Mouse (Mus musculus): ENCODE data around the gene Olfr311.
A peak's percentile ranks its signal among the peaks of the same experiment; 100 is the strongest.
"Not testable (repeated sequence)": the region's sequence is repeated elsewhere in the genome, so short reads cannot be mapped to it uniquely, and the experiment has no call there.

Gene Olfr311

DNA sequence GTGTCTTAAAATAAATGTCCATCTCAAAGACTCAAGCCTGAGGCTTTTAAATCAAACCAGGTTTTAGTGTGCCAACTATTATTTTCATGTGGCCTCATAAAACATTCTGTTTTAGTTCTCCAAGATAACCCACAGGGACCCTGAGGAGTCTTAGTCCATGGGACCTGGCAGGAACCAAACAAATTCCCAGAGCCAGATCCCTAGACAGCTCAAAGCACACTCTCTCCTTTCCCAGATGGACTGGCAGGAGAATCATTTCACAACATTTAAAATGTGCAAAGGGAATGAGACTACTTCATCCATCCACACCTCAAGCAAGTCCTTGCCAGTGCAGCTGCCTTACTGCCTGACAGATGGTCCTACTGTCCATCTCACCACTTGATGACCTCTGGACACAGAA lies at the start of gene Olfr311:
Gene Olfr311, plus strand, starts transcription at position 301 of the 400 bp plus-strand sequence.
- not testable (repeated sequence) for DNase-seq

DNA sequence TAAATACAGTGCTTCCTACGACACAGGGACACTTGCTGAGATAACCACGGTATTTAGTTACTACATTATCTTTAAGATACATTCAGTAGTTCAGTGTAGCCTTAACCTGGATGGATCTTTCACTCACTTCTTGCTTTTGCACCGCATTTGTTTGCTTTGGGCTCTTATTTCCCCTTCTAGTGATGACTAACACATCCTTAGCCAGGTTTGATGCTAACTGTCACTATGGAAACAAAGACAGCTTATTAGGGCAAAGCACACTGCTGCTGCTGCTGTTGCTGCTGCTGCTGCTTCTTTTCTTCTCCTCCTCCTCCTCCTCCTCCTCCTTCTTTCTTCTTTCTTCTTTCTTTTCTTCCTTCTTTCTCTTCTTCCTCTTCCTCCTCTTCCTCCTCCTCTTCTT lies 49.5 kb upstream of the Olfr311 start:
- no peak for DNase-seq

DNA sequence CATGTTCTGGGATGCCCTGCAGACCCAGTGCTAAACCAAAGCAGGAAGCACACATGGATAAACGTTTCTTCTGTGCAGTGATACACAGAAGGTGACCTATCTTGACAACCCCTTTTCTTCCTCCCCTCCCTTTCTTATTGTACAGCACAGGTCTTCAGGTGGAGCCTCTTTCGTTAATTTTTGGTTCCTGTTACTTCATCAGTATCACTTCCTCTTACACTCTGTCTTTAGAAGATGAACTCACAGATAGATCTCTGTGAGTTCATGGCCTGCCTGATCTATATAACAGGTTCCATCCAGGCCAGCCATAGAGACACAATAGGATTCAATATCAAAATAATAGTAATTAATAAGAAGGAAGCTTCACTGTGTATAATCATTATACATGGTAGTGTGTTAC lies 49.0 kb upstream of the Olfr311 start:
- no peak for DNase-seq

DNA sequence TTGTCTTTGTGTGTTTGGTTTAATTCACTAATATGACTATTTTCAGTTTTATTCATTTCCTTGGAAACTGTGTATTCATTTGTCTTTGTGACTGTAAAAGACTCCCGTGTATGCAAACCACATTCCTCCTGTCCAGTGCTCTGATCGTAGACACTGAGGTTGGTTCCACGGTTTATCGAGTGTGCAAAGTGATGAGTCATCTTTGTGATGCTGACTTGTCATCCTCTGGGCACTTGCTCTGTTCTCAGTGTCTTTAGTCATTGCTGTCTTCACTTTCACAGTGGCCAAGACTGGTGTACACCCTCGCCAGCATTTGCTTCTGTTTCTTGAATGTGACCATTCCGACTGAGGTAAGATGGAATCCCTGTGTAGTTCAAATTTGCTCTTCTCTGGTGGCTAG lies 48.4 kb upstream of the Olfr311 start:
- DNase-seq: no peak

DNA sequence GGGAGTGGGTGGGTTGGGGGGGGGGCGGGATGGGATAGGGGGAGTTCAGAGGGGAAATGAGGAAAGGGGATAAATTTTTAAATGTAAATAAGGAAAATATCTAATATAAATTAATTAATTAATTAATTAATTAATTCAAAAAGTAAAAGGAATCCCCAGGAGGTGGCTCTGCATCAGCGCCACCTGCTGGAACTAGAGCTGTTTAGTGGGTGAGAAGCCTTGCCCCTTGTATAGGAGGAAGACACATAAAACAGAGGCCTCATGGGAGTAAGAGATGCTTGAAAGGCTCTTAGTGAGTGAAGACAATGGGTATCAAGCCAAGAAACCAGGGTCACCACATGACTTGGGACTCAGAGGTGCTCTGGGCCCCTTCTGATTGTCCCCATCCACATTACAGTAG lies 43.2 kb upstream of the Olfr311 start:
- DNase-seq: no peak

DNA sequence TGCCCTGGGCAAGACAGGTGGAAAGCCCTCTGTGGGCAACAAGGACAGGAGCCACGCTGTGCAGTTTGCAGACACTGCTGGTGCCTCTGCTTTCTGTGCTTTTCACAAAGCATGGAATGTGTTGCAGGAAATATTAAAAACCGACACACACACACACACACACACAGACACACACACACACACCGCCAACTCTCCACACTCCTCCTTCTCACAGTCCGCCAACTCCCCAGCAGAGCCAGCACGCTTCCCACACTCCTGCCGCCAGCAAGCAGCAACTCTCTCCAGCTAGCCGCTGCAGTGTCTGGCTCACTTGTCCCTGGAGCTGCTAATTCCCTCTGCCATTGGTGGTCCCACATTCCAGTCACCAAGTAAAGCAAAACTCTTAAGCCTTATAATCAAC lies 42.2 kb upstream of the Olfr311 start:
- no peak for DNase-seq

DNA sequence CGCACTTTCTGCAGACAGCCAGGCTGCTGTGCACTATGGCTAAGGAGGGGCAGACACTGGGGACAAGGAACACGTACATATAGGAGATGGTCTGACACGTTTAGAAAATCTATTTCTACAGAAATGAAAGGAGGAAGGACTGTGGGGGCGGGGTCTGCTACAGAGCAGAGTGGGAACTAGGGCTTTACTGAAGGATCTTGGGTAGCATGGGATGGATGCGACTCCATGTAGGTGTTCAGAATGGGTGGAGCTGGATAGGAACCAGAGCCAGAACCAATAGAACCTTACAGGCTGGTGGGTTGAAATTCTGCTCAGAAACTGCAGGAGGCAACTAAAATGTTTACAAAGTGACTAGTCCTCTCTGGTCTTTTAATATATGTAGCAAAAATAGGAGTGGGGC lies 39.3 kb upstream of the Olfr311 start:
- no peak for DNase-seq

DNA sequence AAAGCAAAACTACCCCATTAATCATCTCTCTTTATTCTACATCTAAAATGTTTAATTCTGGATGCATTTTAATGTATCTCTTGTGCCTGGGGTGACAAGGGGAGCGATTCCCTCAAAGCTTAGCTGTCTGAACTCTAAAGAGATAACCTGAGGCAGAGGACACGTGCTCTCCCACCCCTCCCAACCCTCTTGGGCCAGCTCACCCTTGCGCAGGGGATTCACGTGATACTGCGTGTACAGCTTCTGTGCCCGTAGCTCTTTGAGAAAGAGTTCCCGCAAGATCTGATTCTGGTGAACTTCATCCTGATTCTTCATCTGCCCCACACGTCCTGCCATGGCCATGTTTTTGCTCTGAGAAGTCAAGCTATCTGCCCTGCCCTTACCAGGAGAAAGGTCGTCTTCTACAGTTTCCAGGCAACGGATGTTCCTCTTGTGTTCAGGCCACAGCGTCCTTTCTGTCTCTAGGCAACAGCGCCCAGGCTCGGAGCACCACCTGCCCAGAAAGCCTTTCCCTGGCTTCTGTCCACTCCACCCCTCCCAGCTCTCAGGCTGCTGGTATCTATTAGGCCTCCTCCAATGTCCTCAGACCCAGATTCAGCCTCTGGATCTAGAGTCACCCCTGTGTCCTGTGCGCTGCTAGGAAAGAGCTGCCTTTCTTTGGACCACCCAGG lies 37.4 kb upstream of the Olfr311 start, which contains the start of gene Fam183b:
Gene Fam183b, minus strand, starts transcription at position 403 of the 671 bp plus-strand sequence.
- no peak for DNase-seq

DNA sequence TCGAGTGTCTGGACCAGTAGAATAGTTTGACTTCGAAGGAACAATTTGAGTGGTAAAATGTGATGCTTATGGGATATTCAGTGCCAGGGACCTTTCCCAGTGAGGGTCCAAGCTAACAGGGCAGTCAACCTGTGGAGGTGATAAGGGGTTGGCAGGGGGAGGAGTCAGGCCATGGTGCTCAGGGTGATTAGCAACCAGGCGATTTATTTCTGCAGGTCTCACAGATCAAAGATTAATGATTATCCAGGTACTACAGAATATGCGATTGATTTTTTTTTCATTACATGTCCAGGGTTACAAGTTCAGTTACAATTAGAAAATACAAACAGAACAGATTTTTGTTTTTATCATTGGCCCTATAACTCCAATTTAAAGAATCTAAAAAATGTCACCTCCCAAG lies 35.2 kb upstream of the Olfr311 start:
- DNase-seq: no peak

DNA sequence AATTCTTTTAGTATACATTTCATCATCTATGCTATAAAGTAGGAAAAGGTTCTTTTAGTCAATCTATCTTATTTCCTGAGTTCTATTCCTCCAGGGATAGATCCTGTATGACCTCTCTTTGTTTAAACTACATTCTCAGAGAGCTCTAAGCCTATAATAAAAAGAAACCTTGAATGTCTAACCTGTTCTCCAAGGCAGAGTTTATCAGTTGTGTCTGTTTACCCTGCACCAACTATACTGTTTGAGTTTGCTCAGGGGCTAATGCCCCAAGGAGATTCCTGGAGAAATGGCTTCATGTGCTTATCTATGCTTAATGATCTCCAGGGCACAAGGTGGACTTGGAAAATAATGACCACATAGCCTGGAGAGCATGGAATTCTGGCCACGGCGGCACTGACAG lies 34.7 kb upstream of the Olfr311 start:
- no peak for DNase-seq

DNA sequence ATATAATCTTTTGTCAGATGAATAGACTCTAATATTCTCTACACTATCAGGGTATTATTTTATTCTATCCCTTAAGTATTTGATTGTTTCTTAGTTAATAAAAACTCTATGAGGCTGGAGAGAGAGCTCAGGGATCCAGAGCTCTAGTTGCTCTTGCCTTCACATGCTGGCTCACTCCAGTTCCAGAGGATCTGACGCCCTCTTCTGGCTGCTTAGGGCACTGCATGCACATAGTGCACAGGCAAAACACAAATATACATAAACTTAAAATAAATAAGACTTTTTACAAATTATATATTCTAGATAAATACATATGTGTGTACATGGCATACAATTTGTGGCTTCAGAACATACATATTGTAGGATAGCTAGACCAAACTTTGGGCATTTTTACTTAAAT lies 27.1 kb upstream of the Olfr311 start:
- DNase-seq: peak in 1 of 2 experiments; percentile 11

DNA sequence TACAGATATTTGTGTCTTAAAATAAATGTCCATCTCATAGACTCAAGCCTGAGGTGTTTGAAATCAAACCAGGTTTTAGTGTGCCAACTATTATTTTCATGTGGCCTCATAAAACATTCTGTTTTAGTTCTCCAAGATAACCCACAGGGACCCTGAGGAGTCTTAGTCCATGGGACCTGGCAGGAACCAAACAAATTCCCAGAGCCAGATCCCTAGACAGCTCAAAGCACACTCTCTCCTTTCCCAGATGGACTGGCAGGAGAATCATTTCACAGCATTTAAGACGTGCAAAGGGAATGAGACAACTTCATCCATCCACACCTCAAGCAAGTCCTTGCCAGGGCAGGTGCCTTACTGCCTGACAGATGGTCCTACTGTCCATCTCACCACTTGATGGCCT lies 24.4 kb upstream of the Olfr311 start, which contains the start of gene Olfr313:
Gene Olfr313, plus strand, starts transcription at position 301 of the 400 bp plus-strand sequence.
- DNase-seq: not testable (repeated sequence)

DNA sequence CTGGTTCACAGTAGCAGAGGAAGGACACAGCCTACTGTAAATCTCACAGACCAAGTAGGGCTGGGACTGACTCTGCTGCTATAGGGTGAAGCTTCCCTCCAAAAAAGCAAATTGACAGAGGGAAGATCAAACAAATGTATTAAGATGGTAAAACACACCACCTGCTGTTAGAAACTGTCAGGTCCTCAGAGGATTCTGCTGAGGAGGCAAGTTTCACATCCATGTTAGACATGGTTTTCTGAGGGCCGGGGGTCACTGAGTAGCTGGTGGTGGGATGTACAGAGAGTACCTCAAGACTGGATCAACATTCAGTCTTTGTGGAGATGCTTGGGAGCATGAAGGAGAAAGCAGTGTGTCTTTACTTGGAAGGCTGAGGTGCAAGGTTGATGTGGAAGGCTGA lies 23.4 kb upstream of the Olfr311 start:
- DNase-seq: no peak

DNA sequence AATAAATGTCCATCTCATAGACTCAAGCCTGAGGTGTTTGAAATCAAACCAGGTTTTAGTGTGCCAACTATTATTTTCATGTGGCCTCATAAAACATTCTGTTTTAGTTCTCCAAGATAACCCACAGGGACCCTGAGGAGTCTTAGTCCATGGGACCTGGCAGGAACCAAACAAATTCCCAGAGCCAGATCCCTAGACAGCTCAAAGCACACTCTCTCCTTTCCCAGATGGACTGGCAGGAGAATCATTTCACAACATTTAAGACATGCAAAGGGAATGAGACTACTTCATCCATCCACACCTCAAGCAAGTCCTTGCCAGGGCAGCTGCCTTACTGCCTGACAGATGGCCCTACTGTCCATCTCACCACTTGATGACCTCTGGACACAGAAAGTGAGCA lies 10.1 kb upstream of the Olfr311 start, which contains the start of gene Olfr312:
Gene Olfr312, plus strand, starts transcription at position 301 of the 400 bp plus-strand sequence.
- not testable (repeated sequence) for DNase-seq

DNA sequence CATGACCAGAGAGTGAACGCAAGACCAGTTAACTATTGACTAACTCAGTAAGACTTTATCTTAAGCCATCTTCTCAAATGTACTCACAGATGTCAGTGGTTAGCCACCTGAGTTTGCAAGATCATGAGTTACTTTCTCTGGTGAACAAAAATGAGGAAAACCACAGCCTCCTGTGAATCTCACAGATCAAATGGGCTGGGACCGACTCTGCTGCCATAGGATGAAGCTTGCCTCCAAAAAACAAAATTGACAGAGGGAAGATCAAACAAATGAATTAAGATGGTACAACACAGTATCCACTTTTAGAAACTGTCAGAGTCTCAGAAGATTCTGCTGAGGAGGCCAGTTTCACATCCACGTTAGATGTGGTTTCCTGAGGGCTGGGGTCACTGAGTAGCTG lies 9.3 kb upstream of the Olfr311 start:
- DNase-seq: no peak

DNA sequence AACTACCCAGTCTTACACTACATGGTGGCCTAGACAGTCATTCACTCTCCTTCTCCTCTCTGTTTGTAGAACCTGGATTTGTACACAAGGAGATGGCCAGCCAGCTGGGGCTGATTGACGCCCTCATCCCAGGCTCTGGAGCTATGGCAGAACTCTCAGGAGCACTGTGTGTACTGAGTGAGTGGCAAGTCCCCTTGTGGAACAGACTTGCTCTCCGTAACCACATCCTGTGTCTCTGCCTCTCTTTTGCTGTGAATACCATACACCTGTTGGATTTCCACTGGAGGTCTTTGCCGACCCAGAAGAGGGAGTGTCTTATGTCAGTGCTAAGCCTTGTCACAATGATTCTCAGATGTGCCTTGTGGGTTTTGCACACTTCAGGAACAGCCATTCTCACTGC lies 6.5 kb upstream of the Olfr311 start:
- not testable (repeated sequence) for DNase-seq

DNA sequence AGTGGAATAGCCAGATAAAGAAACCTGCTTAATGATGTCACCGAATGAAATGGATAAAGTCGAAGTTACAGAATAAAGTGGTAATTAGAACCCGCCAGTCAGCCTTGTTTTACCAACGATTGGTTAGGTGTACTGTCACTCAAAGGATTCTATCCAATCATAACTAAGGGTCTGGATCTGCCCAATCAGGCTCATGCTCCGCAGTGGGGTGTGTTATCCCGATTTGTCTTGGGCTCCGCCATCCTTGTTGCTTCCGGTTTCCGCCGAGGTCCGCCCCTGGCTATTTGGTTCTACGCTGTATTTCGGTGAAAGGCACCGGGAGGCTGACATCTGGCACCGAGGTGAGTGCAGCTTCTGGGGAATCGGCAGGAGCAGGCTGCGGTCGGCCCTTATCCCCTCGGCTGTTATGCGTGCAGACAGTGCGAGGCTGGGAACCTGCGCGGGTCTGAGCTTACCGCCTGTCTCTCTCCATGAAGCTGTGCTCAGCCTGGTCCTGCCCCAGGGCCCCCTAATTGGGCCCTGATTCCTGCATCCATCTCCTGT lies 7.9 kb downstream of the Olfr311 start, which contains the start of gene Gm12258:
Gene Gm12258, plus strand, starts transcription at position 240 of the 543 bp plus-strand sequence.
- peak; percentile 87 to 98 for DNase-seq

DNA sequence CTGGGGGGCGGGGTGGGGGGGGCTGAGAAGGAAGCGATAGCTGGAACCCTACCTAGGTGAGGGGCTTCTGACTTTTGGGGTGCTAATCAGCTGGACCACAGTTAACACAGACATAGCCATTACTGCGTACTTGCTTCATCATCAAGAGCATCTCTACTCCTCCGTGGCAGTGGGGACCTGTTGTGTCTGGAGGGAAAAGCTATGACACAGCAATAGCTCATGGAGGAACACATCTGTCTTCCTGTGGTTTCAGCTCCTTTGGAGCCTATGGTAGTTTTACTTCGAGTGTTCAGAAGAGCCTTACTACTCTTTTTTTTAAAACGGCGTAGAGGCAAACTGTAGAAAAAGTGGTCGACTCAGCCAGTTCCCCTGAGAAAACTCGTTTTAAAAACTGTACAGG lies 8.6 kb downstream of the Olfr311 start:
- DNase-seq: no peak

DNA sequence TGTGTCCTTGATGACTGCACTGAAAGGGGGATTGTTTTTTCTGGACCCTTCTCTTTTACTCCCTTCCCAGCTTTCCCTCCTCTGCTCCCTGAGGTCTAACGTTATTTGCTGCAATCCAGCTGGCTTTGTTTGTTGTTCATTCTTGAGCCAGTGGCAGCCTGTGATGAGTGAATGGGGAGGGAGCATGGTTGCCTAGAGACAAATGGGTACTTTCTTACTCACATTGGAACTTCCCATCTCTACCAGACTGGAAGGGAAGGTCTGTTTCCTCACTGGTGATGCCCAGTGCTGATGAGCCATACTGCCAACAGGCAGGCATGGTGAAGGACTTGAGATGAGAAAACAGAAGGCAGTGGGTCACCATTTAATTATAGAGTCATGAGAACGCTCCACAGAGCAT lies 10.7 kb downstream of the Olfr311 start:
- DNase-seq: no peak

DNA sequence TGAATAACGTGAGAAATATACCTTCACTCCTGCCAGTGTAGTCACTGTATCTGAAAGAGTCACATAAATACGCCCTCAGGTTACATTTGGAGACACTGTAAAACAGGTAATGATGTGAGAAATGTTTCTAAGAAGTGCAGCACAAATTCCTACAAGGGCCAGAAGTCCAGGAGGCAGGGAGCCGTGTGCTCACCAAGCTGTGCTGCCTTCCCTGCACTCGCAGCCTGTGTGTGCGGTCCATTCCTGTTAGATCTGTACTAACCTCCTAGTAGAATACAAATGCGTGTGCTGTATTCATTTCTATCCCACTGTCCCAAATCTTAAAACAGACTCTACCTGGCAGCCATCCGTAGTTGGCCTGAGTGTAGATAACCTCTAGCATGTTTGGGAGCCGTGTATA lies 21.7 kb downstream of the Olfr311 start:
- no peak for DNase-seq

DNA sequence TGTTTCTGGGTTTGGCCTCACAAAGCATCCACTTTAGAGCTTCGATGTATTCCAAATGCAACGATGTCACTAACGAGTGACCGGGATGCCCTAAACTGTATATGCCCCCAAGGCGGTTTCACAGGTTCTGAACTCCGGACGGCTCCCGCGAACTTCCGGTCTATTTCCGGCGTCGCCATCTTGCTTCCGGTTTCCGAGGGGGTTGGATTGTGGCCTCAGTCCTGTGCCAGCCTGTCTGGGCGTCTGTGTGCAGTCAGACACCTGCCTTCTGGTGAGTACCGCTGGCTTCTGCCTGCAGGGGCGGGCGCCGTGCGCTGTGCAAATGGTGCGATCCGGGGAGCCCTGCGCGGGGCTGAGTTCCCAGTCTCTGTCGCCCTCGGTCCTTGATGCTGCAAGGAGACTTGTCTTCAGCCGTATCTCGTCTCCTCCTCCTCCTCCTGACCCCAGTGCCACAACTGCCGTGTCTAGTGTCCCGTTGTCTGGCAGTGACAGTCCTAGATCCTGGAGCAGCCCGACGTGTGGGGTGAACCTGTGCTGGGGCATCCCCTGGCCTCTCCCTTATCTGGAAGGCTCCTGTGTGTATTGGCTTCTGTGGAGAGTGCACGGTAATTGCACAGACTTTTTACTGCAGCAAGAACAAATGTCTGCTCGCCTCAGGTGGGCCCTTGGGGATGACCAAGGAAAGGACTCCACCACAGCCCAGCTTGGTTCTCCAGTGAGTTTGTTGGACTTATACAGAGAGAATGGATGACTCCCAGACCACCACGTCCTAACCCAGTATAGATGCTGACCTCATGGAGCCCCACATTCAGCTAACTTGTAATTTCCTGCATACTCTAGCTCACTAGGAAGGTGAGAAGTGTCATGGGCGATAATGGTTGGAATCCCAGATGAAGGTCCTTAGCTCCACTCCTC lies 28.2 kb downstream of the Olfr311 start, which contains the start of gene 2810021J22Rik:
Gene 2810021J22Rik, plus strand, starts transcription at position 178 of the 915 bp plus-strand sequence.
- DNase-seq: peak; percentile 79 to 86

DNA sequence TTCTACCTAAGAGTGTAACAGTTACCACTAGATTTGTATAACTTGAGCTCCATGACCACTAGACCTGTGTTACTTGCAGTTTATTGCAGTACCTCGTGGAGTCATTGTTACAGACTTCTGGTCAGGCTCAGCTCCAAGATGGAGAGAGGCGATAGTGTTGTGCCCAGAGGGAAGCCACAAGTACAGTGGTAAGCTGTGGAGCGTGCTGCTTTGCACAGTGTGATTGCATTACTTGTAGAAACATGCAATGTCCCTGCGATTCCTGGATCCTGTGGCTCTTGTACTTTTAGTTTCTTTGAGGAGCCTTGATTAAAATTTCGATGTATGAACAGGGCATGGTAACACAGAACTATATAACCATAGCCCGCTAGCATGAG lies 28.9 kb downstream of the Olfr311 start:
- DNase-seq: peak; percentile 14 to 15

DNA sequence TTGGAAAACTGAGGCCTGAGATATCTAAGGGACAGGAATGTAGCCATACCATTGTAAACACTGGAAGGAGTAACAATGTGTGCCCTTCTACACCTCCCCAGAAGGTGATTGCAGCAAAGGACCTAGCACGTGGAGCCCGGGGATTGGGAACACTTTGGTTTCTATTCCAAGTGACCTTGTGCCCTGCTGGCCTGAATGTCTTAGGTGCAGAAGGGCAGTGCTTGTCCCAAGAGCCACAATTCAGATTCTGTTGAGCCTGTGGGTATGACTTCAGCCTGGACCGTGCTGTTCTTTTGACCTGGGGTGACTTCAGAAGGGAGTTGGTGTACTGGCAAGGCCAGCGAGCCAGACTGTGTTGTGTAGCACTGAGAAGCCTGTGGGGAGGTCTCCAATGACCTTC lies 31.9 kb downstream of the Olfr311 start:
- DNase-seq: peak; percentile 36 to 60

Data from kidney, postnatal 36 days (tissue).